Mouse (Mus musculus) left cerebral cortex, adult 11 months (tissue): Measurements from ENCODE around the gene Irx3.

Source experiments
- DNase-seq: peaks from one replicate; pipeline ENCODE4 v3.0.0; 2022; ENCODE audit warnings: low spot score

Irx3 gene

DNA sequence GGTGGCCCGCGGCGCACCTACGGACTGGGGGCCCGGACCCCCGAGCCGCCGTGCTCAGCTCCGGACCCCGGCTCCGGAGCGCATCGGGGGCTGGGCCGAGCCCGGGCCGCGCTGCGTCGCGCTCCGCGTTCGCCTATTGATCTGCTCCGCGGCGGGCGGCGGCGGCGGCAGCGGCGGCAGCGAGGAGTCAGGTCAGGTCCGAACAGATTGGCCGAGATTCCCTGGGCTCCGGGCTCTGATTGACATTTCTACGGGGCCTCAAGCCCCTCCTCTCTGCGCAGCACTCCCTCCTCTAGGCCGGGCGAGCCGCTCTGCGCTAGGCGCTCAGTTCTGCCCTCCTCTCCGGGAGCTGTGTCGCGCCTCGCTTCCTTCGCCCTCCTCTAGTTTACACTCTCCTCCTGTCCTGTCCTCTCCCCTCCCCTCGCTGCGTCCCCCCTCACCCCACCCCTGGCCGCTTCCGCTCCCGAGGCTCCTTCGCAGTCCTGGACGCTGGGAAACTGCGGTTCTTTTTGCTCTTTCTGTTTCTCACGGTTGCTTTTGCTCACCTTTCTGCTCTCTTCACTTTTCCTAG lies 541 bp downstream of the Irx3 start:
- DNase-seq: no peak

DNA sequence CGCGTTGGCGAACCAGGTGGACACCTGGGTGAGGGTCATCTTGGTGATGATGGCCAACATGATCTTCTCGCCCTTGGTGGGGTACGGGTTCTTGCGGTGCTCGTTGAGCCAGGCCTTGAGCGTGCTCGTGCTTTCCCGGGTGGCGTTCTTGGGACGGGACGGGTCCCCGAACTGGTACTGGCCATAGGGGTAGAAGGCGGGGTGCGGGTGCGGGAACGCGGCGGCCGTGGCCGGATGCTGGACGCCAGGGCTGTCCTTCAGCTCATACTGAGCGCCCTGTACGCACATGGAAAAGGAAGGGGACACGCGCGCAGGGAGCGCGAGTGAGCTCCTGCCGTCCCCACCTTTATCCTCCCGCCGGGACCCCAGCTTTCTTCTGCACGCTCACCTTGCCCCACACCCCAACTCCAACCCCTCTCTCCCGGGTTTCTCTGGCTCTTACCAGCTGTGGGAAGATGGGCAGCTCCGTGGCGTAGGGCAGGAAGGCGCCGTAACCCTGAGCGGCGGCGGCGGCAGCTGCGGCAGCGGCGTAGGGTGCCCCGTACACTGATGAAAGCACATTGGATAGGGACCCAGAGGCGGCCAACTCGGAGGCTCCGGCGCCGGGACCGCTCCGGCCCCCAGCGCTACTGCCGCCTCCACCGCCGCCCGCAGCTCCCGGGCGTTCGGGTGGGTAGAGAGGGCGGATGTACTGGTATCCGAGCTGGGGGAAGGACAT lies 1.2 kb downstream of the Irx3 start:
- no peak for DNase-seq

GRCm38 (mm10) chr8:91799681-91800522 lies 2.0 kb downstream of the Irx3 start:
- DNase-seq: no peak

DNA sequence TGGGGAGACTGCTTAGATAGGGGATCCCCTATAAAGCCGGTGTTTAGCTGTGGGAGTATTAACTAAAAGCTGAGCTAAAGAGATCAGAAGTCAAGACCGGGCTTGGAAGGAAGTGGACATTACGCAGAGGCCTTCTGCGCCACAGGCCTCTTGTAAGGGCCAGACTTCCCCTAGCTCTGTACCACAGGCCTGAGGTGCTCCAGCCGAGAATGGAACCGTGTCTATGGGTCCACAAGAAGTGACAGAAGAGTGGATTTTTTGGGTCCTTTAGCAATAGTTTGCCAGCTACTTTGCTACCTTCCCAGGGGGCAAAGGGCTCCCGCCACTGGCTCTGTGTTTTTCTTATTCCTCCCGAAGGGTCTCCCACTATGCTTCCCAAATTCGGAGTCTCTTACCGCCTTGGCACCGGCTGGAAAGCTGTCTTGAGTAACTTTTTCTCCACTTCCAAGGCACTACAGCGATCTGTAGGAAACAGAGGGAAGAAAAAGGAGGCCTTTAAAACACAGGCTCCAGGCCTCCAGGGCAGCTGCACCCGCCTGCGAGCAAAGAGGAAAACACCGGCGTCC lies 2.8 kb downstream of the Irx3 start:
- no peak for DNase-seq

DNA sequence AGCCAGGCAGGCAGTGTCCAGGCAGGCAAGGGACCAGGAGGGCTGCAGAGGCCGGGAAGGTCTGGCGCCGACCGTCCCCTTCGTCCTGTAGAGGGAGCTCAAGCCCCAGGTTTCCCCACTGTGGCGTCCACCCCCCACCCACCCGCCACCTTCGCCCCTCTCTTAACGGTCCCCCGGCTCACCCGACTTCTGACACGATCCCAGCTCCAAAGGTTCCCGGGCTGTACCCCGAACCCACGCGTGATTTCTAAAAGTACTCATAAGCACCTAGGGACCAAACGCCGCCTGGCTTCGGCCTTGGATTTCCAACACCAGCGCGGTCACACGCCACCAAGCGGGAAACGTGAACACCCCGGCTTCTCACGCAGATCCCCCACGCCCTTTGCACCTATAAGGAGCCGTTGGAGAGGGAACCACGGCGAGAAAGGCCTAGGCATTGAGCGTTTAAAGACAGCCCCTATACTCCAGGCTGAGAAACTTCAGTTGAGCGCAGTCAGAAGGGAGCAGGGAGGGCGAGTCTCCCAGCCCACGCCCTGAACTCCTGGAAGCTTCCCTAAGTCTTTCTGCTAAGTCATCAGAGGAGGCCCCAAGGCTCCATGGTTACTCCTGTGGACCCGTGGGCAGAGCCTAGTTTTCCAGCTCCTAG lies 4.1 kb downstream of the Irx3 start:
- no peak for DNase-seq

- DNase-seq: no peak
Observed at GRCm38 (mm10) chr8:91793846-91794245, 8.0 kb downstream of the Irx3 start.

GRCm38 (mm10) chr8:91787194-91787895 lies 14.5 kb downstream of the Irx3 start:
- DNase-seq: no peak

DNA sequence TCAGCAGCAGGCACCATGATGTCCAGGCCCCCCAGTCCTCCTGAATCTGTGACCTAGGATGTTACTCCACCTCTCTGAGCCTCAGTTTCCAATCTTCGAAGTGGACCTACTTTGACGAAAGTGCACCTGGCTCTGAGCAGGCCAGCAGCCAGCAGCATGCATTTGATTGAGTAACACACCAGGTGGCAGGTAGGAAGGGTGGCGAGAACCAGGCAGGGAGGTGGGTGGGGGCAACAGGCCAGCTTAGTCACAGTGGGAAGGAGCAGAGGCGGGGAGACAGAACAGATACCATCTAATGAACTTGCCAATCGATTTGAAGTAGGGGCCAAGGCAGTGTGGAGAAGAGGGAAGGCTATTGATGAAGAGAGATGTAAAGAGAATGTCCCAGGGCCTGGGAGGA lies 18.9 kb downstream of the Irx3 start:
- DNase-seq: no peak

DNA sequence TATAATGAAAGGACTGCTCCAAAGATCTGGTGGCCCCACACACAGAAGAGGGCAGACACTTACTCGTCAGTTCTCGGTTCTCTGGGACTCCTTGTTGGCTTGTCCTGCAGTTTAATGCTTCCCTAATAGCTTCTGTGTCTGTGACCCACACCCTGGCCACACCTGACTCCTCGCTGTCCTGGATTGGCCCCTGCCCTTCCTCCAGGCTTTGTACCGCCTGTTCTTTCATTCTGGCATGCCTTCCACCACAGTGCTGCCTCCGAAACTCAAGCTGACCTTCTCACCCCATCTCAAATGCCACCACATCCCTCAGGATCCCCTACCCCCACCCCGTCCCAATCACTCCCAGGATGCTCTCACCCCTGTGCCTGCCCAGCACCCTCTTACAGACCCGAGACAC lies 19.7 kb downstream of the Irx3 start:
- no peak for DNase-seq

- DNase-seq: no peak
Observed at GRCm38 (mm10) chr8:91780648-91781047, 21.2 kb downstream of the Irx3 start.

GRCm38 (mm10) chr8:91768857-91769256 lies 33.0 kb downstream of the Irx3 start:
- DNase-seq: no peak

GRCm38 (mm10) chr8:91765411-91766034 lies 36.3 kb downstream of the Irx3 start:
- DNase-seq: no peak

DNA sequence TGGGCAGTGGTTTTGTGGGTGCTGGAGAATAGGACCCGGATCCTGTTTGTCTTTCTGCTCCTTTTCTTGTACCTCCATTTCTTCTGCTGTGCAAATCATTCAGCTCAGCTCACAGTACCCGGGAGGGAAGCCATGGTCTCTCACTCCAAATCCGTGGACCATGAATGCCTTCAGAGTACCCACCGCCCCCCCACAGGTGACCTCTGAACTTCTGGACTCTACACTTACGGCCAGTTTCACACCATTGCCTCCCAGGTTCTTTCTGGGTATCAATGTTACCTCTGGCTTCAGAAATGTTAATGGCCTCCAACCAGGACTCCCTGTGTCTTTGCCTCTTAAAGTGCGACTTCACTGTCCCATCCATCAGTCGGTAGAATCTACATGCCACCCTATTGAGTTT lies 46.3 kb downstream of the Irx3 start:
- DNase-seq: no peak

DNA sequence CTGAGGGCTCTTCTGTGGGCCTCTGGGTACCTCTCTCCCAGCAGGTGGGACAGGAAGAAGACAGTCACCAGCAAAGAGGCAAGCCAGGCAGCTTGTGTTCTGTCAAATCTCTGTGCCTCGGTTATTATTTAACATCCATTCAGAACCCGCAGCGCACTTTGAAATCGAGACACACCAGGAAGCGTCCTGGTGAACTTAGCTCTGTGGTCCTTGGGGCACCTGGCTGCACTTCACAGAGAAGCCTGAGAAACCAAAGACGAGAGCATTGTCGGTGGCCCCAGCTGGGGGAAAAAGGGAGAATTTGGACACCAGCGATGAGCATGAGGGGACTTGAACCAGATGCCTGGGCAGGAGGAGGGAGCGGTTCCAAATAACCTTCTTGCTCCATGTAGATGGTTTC lies 46.8 kb downstream of the Irx3 start:
- DNase-seq: no peak

GRCm38 (mm10) chr8:91750794-91751125 lies 51.1 kb downstream of the Irx3 start:
- DNase-seq: no peak

DNA sequence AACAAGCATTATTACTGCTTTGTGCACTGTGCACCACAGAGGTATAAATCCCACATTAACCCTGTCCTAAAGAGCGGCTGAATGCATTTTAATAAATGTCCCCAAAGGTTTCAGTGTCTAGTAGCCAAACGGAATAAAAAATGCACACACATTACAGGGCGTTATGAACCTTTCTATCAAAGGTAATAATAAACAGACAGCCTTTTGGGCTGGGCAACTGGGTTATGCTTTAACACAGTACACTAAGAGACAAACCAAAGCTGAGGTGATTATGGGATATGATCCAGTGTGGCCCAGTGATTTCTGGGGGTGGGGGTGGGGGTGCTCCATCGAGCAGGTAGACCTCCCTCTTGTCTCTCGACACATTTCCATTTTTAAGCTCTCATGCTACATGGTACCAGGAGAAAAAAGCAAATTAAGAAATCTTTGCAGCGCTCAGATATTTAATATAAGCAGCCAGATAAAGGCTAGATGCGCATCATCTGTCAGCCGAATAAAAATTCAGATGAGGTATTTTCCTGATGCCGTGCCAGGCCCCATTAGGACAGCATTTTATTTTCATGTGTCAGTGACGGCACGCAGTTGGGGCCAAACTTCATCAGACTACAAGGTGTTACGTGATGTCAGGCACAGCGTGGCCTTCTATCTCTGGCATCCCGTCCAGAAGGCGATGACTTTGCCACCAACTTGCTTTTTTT lies 51.6 kb downstream of the Irx3 start:
- DNase-seq: no peak

DNA sequence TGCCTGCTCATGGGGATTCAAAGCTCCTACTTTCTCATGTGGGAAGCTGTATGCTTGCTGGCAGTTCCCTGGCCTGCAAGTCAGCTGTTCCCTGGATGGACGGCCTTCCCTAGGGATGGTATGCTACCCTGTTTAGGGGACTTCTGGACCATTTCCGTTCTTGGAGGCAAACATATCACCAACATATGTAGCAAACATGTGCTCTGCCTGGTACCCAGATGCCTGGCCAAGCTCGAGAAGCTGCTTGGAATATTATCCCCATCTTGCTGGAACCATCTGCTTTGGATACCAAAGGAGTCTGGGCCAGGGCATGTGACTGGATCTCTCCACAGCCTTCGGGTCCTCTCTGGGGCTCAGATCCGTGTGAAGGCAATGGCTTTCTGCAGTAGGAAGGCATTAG lies 52.5 kb downstream of the Irx3 start:
- no peak for DNase-seq
